Mouse (Mus musculus) right cerebral cortex, adult 18-20 months (tissue): ENCODE results near the gene Nrxn2.

ENCODE experiments used
- DNase-seq: peaks from one replicate; pipeline ENCODE4 v3.0.0; 2022; ENCODE audit warnings: mixed read lengths

Gene Nrxn2

GRCm38 (mm10) chr19:6392743-6393393 lies 25.7 kb upstream of the Nrxn2 start:
- DNase-seq, result no peak

GRCm38 (mm10) chr19:6393637-6394036 lies 24.9 kb upstream of the Nrxn2 start:
- no peak for DNase-seq

- no peak for DNase-seq
These were observed 22.3 kb upstream of the Nrxn2 start for GRCm38 (mm10) chr19:6396237-6396636.

GRCm38 (mm10) chr19:6397582-6398249 lies 20.8 kb upstream of the Nrxn2 start:
- DNase-seq, result no peak

- DNase-seq, result no peak
These were observed 19.9 kb upstream of the Nrxn2 start for GRCm38 (mm10) chr19:6398447-6399284.

- DNase-seq, result no peak
These were observed 19.0 kb upstream of the Nrxn2 start, which contains the start of gene Rasgrp2 for GRCm38 (mm10) chr19:6399285-6400095. Gene Rasgrp2 (plus strand): TSS chr19:6399340.

- DNase-seq, result no peak
These were observed 18.1 kb upstream of the Nrxn2 start for GRCm38 (mm10) chr19:6400096-6401086.

GRCm38 (mm10) chr19:6401131-6401815 lies 17.3 kb upstream of the Nrxn2 start:
- peak; percentile 64 for DNase-seq

GRCm38 (mm10) chr19:6401951-6402350 lies 16.6 kb upstream of the Nrxn2 start:
- DNase-seq, result no peak

- no peak for DNase-seq
These were observed 14.7 kb upstream of the Nrxn2 start for GRCm38 (mm10) chr19:6403869-6404268.

- no peak for DNase-seq
These were observed 13.1 kb upstream of the Nrxn2 start for GRCm38 (mm10) chr19:6405433-6405832.

GRCm38 (mm10) chr19:6407109-6407508 lies 11.4 kb upstream of the Nrxn2 start:
- DNase-seq, result no peak

GRCm38 (mm10) chr19:6407816-6408510 lies 10.6 kb upstream of the Nrxn2 start:
- no peak for DNase-seq

- no peak for DNase-seq
These were observed 9.8 kb upstream of the Nrxn2 start for GRCm38 (mm10) chr19:6408749-6409148.

GRCm38 (mm10) chr19:6409176-6409575 lies 9.4 kb upstream of the Nrxn2 start:
- no peak for DNase-seq

GRCm38 (mm10) chr19:6409936-6410335 lies 8.6 kb upstream of the Nrxn2 start:
- DNase-seq, result no peak

GRCm38 (mm10) chr19:6412798-6413197 lies 5.7 kb upstream of the Nrxn2 start:
- no peak for DNase-seq

GRCm38 (mm10) chr19:6415454-6415853 lies 3.1 kb upstream of the Nrxn2 start:
- DNase-seq, result no peak

GRCm38 (mm10) chr19:6416124-6416770 lies 2.3 kb upstream of the Nrxn2 start:
- no peak for DNase-seq
